Mouse (Mus musculus) heart, embryonic 15.5 days (tissue): ENCODE measurements around the gene Mdfi. TPM values are rescaled to one million over a fixed set of nuclear protein-coding genes. Genes with fewer than 3 reads are reported as not detected.

Experiments used
- ATAC-seq: fragments of 200-750 bp; cut with Nextera tagmentation; replicated peaks from 2 replicates; pipeline ENCODE4 v1.8.0; 2017; ENCODE audit warnings: low read depth, moderate TSS enrichment; ENCODE audit not compliant: insufficient number of reproducible peaks, insufficient read depth, low FRiP score
- H3K27ac ChIP-seq: fragments of 300-500 bp; sonication (generic); 2 replicates; pipeline ENCODE4 v1.5.1; 2015; ENCODE audit warnings: mild to moderate bottlenecking, inconsistent platforms
- H3K27me3 ChIP-seq: fragments of 300-500 bp; sonication (generic); 2 replicates; pipeline ENCODE4 v1.6.1; 2015; ENCODE audit warnings: inconsistent platforms
- H3K36me3 ChIP-seq: fragments of 300-500 bp; sonication (generic); 2 replicates; pipeline ENCODE4 v1.6.1; 2015; ENCODE audit warnings: mild to moderate bottlenecking, inconsistent platforms
- H3K4me1 ChIP-seq: fragments of 300-500 bp; sonication (generic); replicated peaks from 2 replicates; pipeline ENCODE4 v1.6.1; 2015; ENCODE audit warnings: inconsistent platforms
- H3K4me2 ChIP-seq: fragments of 300-500 bp; sonication (generic); 2 replicates; pipeline ENCODE4 v1.6.1; 2015; ENCODE audit warnings: inconsistent platforms, mild to moderate bottlenecking, moderate library complexity
- H3K4me3 ChIP-seq: fragments of 300-500 bp; sonication (generic); 2 replicates; pipeline ENCODE4 v1.5.1; 2015; ENCODE audit warnings: mild to moderate bottlenecking, inconsistent platforms
- H3K9ac ChIP-seq: fragments of 300-500 bp; sonication (generic); 2 replicates; pipeline ENCODE4 v1.6.1; 2015; ENCODE audit warnings: mild to moderate bottlenecking, inconsistent platforms
- H3K9me3 ChIP-seq: fragments of 300-500 bp; sonication (generic); replicated peaks from 2 replicates; pipeline ENCODE4 v1.6.1; 2016; ENCODE audit warnings: inconsistent platforms
- WGBS: fragments of 180-500 bp; shearing (Covaris S2); methylation state at CpG from one replicate; pipeline ENCODE4 v1.1.7; 2015; ENCODE audit warnings: mixed read lengths; 5-methylcytosine and 5-hydroxymethylcytosine counted together
- polyA plus RNA-seq: library from polyadenylated mRNA; unstranded; fragments of >200 nt; fragmentation: Nextera tagmentation; extraction: Ambion mirVana; gene quantifications from 2 replicates; pipeline ENCODE4 v1.2.1, GENCODE M21; 2015

Gene Mdfi
- polyA plus RNA-seq, 1 experiment from 2014 or later, result 7.9 TPM

DNA sequence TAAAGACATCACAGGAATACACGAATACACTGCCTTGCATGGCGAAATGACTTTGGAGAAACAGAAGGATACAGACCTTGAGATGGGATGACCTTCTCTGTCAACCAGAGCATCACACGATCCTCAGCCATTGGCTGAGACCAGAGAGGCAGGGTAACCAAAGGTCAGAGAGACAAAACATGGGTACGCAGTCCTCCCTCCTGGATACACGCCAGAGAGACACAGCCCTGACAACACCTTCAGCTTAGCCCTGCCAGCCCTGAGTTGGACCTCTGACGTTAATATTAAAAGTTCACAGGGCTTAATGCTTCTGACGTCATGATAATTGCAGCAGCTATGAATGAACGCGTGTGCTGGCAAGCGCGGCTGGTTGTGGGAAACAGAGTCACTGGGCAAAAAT is 11.1 kb upstream of the Mdfi start:
- Histone ChIP-seq H3K4me1 (peaks cover 36% of the 10 kb centered on the region), H3K4me2 (no peak overlapping the region), H3K27ac (no peak overlapping the region), H3K27me3 (no peaks in the 10 kb centered on the region), H3K9ac (no peak overlapping the region), H3K4me3 (no peak overlapping the region), H3K9me3 (no peaks in the 10 kb centered on the region), H3K36me3 (no peaks in the 10 kb centered on the region)
- no peak for ATAC-seq
- 60% methylated on average over 11 of the region's 11 CpGs for WGBS

- ATAC-seq, result no peak
- no peak overlapping the region for H3K27ac ChIP-seq
- H3K4me2 ChIP-seq, result no peak overlapping the region
- H3K9me3 ChIP-seq, result no peaks in the 10 kb centered on the region
- no peak overlapping the region for H3K4me3 ChIP-seq
- H3K27me3 ChIP-seq, result no peaks in the 10 kb centered on the region
- H3K9ac ChIP-seq, result no peak overlapping the region
- peaks cover 21% of the 10 kb centered on the region for H3K4me1 ChIP-seq
- H3K36me3 ChIP-seq, result no peaks in the 10 kb centered on the region
- whole genome bisulfite sequencing, result 90% methylated on average over 3 of the region's 3 CpGs
Observed at GRCm38 (mm10) chr17:47843465-47843864, 9.0 kb upstream of the Mdfi start.

GRCm38 (mm10) chr17:47841931-47842623 is 7.6 kb upstream of the Mdfi start:
- Histone ChIP-seq H3K4me2 (no peak overlapping the region), H3K27ac (peak overlapping the region; percentile 52)

DNA sequence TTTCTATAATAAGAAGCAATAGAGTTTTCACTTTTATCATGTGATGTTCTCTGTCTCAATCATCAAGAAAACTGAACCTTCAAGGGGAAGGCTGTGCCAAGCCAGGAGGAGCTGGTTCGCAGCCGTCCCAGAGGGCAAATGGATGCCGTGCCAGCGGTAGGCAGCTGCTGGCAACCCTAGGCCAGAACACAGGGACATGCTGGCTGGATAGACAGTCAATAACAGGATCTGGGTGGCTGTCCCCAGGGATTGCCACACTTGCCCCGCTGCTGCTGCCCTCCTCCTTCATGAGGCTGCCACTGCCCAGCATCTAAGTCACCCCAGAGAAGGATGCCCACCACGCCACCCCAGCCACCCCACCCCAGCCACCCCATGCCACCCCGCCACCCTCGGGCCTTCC is 7.0 kb upstream of the Mdfi start:
- no peak for ATAC-seq
- WGBS, result 89% methylated on average over 8 of the region's 8 CpGs
- Histone ChIP-seq H3K4me3 (no peak overlapping the region), H3K36me3 (no peaks in the 10 kb centered on the region), H3K27me3 (no peaks in the 10 kb centered on the region), H3K9ac (no peak overlapping the region), H3K4me1 (peaks cover 30% of the 10 kb centered on the region), H3K4me2 (no peak overlapping the region), H3K9me3 (no peaks in the 10 kb centered on the region), H3K27ac (no peak overlapping the region)

More at GRCm38 (mm10) chr17:47841931-47842623, 7.6 kb upstream of the Mdfi start:
- Histone ChIP-seq H3K27me3 (no peaks in the 10 kb centered on the region), H3K9ac (no peak overlapping the region), H3K36me3 (no peaks in the 10 kb centered on the region), H3K9me3 (no peaks in the 10 kb centered on the region), H3K4me3 (no peak overlapping the region), H3K4me1 (peaks cover 30% of the 10 kb centered on the region)
- 56% methylated on average over 19 of the region's 19 CpGs for WGBS
- 0 out of 2 replicates have a peak, but pooled peaks have one; percentile 20 for ATAC-seq

DNA sequence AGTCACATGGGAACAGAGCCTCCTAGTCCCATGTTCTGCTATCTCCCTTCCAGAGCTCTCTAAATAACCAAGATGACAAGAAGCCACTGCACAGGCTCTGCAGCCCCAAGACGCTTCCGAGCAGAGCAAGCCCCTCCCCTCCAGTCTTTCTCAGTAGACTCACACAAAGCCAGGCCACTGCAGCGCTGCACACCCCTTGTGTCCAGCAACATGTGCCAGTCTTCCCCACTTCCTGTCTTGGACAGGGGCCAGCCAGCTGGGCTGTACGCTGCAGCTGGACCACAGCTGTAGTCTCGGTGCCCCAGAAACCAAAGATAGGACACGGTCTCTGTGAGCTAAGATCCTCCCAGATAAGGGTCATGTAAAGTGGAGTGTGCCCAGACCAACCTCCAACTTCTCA is 3.3 kb upstream of the Mdfi start:
- 0 out of 2 replicates have a peak, but pooled peaks have one; percentile 5 for ATAC-seq
- 22% methylated on average over 6 of the region's 6 CpGs for WGBS

DNA sequence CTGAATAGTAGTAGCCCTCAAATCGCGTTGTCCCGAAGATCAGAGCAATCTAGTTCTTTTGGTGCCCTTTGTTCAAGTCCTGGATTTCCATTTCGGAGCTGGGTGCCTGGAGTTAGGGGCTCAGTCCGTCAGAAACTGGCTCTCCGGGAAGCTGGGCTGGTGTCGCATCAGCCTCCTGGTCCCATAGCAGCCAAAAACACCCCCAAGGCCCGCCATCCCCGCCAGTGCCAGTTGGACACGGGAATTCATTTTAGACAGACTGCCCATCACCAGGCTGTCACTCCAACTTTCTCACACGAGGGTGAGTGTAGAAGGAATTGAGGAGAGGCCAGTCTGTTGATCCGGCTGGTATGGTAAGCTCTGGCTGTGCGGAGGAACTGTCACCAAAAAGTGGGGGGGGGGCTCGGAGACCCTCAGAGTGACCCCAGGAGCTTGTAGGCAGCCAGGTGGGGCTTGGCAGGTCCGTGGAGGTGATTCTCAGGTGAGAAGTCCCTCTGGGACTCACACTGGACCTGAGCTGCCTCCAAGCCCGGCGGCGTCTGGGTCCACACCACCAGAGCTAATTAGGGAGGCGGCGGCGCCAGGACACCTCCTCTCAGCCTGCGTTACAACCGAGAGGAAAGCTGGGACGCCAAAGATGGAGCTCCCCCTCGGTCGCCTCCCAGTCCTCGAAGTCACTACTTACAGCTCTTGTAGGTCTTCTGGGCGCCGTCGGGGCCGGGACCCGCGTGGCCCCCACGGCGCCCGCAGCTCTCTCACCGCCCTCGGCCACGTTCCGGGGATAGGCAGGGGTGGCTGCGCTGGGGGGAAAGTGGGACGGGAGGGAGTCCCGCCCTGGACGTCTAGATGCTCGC is 636 bp downstream of the Mdfi start:
- no peaks in the 10 kb centered on the region for H3K27me3 ChIP-seq
- ATAC-seq, result no peak
- no peaks in the 10 kb centered on the region; the same call in 1 of the 2 replicates for H3K36me3 ChIP-seq
- peaks cover 51% of the 10 kb centered on the region for H3K4me1 ChIP-seq
- WGBS, result under 1% methylated on average over 44 of the region's 45 CpGs
- H3K27ac ChIP-seq, result peak overlapping the region; percentile 87
- peak overlapping the region; percentile 86 for H3K9ac ChIP-seq
- H3K9me3 ChIP-seq, result no peaks in the 10 kb centered on the region
- H3K4me3 ChIP-seq, result peak overlapping the region; percentile 92
- H3K4me2 ChIP-seq, result peak overlapping the region; percentile 94

More for the DNA sequence above, 3.3 kb upstream of the Mdfi start:
- H3K27ac ChIP-seq, result 0 out of 2 replicates have a peak overlapping the region, but pooled peaks have one; percentile 16
- no peaks in the 10 kb centered on the region for H3K9me3 ChIP-seq
- H3K36me3 ChIP-seq, result no peaks in the 10 kb centered on the region
- H3K9ac ChIP-seq, result no peak overlapping the region
- no peak overlapping the region for H3K4me3 ChIP-seq
- H3K27me3 ChIP-seq, result no peaks in the 10 kb centered on the region
- H3K4me2 ChIP-seq, result no peak overlapping the region
- peaks cover 38% of the 10 kb centered on the region for H3K4me1 ChIP-seq

- Histone ChIP-seq H3K9ac (peak overlapping the region; percentile 86), H3K4me1 (peaks cover 52% of the 10 kb centered on the region)
- under 1% methylated on average over 40 of the region's 45 CpGs for WGBS
Observed at GRCm38 (mm10) chr17:47833029-47833627, 1.4 kb downstream of the Mdfi start.

DNA sequence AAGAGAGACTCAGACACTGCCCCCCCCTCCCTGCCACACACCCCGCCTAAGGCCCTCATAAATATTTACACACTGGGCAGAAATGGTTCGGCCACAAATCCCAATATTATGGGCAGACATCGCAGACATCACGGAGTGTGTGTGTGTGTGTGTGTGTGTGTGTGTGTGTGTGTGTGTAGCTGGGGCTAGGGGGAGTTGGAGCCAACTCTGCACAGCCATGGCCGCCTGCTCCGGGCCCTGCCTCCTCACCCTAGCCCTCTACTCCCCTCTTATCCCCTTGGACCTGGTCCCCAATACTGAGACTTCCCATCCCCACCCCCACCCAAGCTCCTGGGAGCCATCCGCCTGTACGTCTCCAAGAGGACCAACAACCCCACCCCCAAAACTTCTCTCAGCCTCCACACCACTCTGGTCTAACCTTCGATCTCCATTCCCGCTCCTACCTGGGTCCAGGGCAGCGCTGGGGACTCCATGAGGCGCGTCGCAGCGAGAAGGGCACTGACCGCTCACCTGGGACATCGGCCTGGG is 1.9 kb downstream of the Mdfi start:
- peak overlapping the region; percentile 92 for H3K4me3 ChIP-seq

More at GRCm38 (mm10) chr17:47833029-47833627, 1.4 kb downstream of the Mdfi start:
- H3K4me2 ChIP-seq, result peak overlapping the region; percentile 94
- peak overlapping the region; percentile 92 for H3K4me3 ChIP-seq
- H3K27me3 ChIP-seq, result no peaks in the 10 kb centered on the region
- peak; percentile 78 for ATAC-seq
- no peaks in the 10 kb centered on the region for H3K9me3 ChIP-seq
- peak overlapping the region; percentile 87 for H3K27ac ChIP-seq
- H3K36me3 ChIP-seq, result no peaks in the 10 kb centered on the region; the same call in 1 of the 2 replicates

GRCm38 (mm10) chr17:47831772-47832171 is 2.7 kb downstream of the Mdfi start:
- Histone ChIP-seq H3K27me3 (no peaks in the 10 kb centered on the region), H3K4me1 (peaks cover 43% of the 10 kb centered on the region), H3K27ac (peak overlapping the region; percentile 87), H3K4me2 (peak overlapping the region; percentile 94), H3K9me3 (no peaks in the 10 kb centered on the region), H3K9ac (peak overlapping the region; percentile 86; the same call in 1 of the 2 replicates), H3K36me3 (peaks cover 7% of the 10 kb centered on the region), H3K4me3 (peak overlapping the region; percentile 92)
- 53% methylated on average over 5 of the region's 5 CpGs for WGBS
- ATAC-seq, result no peak

More for the DNA sequence above, 1.9 kb downstream of the Mdfi start:
- Histone ChIP-seq H3K4me2 (peak overlapping the region; percentile 94), H3K27me3 (no peaks in the 10 kb centered on the region), H3K4me1 (peaks cover 47% of the 10 kb centered on the region), H3K27ac (peak overlapping the region; percentile 87), H3K9me3 (no peaks in the 10 kb centered on the region), H3K36me3 (no peaks in the 10 kb centered on the region; the same call in 1 of the 2 replicates), H3K9ac (peak overlapping the region; percentile 86)
- 7% methylated on average over 17 of the region's 17 CpGs for whole genome bisulfite sequencing
- peak; percentile 20 for ATAC-seq

- H3K27me3 ChIP-seq, result no peaks in the 10 kb centered on the region
- ATAC-seq, result no peak
- H3K4me1 ChIP-seq, result peaks cover 43% of the 10 kb centered on the region
- H3K4me2 ChIP-seq, result peak overlapping the region; percentile 94
- H3K27ac ChIP-seq, result peak overlapping the region; percentile 87
- peak overlapping the region; percentile 92 for H3K4me3 ChIP-seq
- 28% methylated on average over 9 of the region's 9 CpGs for WGBS
- H3K9ac ChIP-seq, result peak overlapping the region; percentile 86; the same call in 1 of the 2 replicates
- no peaks in the 10 kb centered on the region for H3K9me3 ChIP-seq
- peaks cover 9% of the 10 kb centered on the region for H3K36me3 ChIP-seq
Observed at GRCm38 (mm10) chr17:47831161-47831560, 3.3 kb downstream of the Mdfi start.

- Histone ChIP-seq H3K27me3 (no peaks in the 10 kb centered on the region), H3K36me3 (peaks cover 37% of the 10 kb centered on the region), H3K4me2 (no peak overlapping the region), H3K9ac (no peak overlapping the region), H3K4me1 (peaks cover 6% of the 10 kb centered on the region), H3K4me3 (no peak overlapping the region), H3K9me3 (no peaks in the 10 kb centered on the region), H3K27ac (no peak overlapping the region)
- no peak for ATAC-seq
- WGBS, result 83% methylated on average over 8 of the region's 8 CpGs
Observed at GRCm38 (mm10) chr17:47821339-47821738, 13.2 kb downstream of the Mdfi start.
